Mouse (Mus musculus) olfactory bulb, adult 2 months (tissue): ENCODE results near the gene Tspyl1.

ENCODE experiments used
- CTCF ChIP-seq: fragments of 200-500 bp; IDR thresholded peaks from 2 replicates; pipeline ENCODE4 v1.5.1; 2012; ENCODE audit warnings: low read depth, mild to moderate bottlenecking, low read length, moderate library complexity; ENCODE audit not compliant: insufficient read depth
- POLR2A ChIP-seq: fragments of 200-500 bp; IDR thresholded peaks from 2 replicates; pipeline ENCODE4 v1.6.1; 2012; ENCODE audit warnings: mild to moderate bottlenecking, low read depth, low read length, moderate library complexity; ENCODE audit not compliant: insufficient read depth

DNA sequence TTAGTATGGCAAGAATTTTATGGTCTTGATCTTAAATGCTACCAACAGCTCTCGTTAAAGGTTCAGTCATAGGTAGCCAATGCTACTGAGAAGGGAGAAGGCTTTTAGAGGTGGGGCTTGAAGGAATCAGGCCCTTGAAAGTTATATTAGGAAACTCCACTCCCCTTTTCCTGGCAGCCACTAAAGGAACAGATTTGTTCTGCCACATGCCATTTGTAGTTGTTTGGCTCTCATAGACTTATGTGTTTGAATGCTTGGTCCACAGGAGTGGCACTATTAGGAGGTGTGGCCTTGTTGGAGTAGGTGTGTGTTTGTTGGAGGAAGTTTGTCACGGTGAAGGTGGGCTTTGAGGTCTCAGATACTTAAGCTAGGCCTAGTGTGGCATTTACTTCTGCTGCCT lies 38.8 kb downstream of the Tspyl1 start:
- TF ChIP-seq CTCF (no peak), POLR2A (no peak)
